Mouse (Mus musculus) CD4-positive helper T cell, adult 2 months (primary cell): ENCODE results near the gene Spo11.

Source experiments
- DNase-seq: peaks from one replicate; pipeline ENCODE4 v3.0.0-alpha.2; 2012; ENCODE audit warnings: low read depth, missing footprints, low spot score

Gene Spo11

GRCm38 (mm10) chr2:172958579-172958978, 18.9 kb upstream of the Spo11 start:
- no peak for DNase-seq

GRCm38 (mm10) chr2:172959006-172959768, 18.3 kb upstream of the Spo11 start:
- DNase-seq, result no peak

- no peak for DNase-seq
Measured at GRCm38 (mm10) chr2:172960350-172960749, 17.1 kb upstream of the Spo11 start.

- no peak for DNase-seq
Measured at GRCm38 (mm10) chr2:172961211-172961610, 16.3 kb upstream of the Spo11 start.

- no peak for DNase-seq
Measured at GRCm38 (mm10) chr2:172965249-172965648, 12.3 kb upstream of the Spo11 start.

- DNase-seq, result peak; percentile 31
Measured at GRCm38 (mm10) chr2:172966480-172966879, 11.0 kb upstream of the Spo11 start.

GRCm38 (mm10) chr2:172971865-172972264, 5.6 kb upstream of the Spo11 start:
- no peak for DNase-seq

GRCm38 (mm10) chr2:172973806-172974565, 3.5 kb upstream of the Spo11 start:
- no peak for DNase-seq

- DNase-seq, result no peak
Measured at GRCm38 (mm10) chr2:172974701-172975100, 2.8 kb upstream of the Spo11 start.

- DNase-seq, result no peak
Measured at GRCm38 (mm10) chr2:172975159-172975558, 2.3 kb upstream of the Spo11 start.

- peak; percentile 72 for DNase-seq
Measured at GRCm38 (mm10) chr2:172976661-172977238, 750 bp upstream of the Spo11 start.

GRCm38 (mm10) chr2:172978131-172978633, 682 bp downstream of the Spo11 start:
- peak; percentile 68 for DNase-seq

GRCm38 (mm10) chr2:172979666-172980345, 2.3 kb downstream of the Spo11 start:
- DNase-seq, result no peak

GRCm38 (mm10) chr2:172982776-172983561, 5.5 kb downstream of the Spo11 start:
- DNase-seq, result no peak

GRCm38 (mm10) chr2:172990161-172990560, 12.7 kb downstream of the Spo11 start:
- no peak for DNase-seq

- DNase-seq, result peak; percentile 77
Measured at GRCm38 (mm10) chr2:172996207-172996606, 18.7 kb downstream of the Spo11 start.

GRCm38 (mm10) chr2:172997748-172998147, 20.2 kb downstream of the Spo11 start:
- no peak for DNase-seq

GRCm38 (mm10) chr2:172998478-172998877, 21.0 kb downstream of the Spo11 start:
- DNase-seq, result no peak

- peak; percentile 99 for DNase-seq
Measured at GRCm38 (mm10) chr2:172999630-173000284, 22.3 kb downstream of the Spo11 start, which contains the start of gene Rae1. Gene Rae1 (plus strand): TSS chr2:173000117.

- no peak for DNase-seq
Measured at GRCm38 (mm10) chr2:173000285-173000652, 22.8 kb downstream of the Spo11 start.
